Mouse (Mus musculus) hindbrain, postnatal 0 days (tissue): ENCODE measurements at regions not wholly inside any gene's neighbourhood (a gene's known extent, or its start where the extent isn't known, plus 50 kb on each side); places are given as distances from the start of the nearest gene placed in this dataset.

Source experiments
- ATAC-seq: fragments of 200-750 bp; cut with Nextera tagmentation; 2 replicates; pipeline ENCODE4 v1.8.0; 2017; ENCODE audit warnings: mild to moderate bottlenecking, moderate TSS enrichment, moderate library complexity
- DNase-seq: peaks from one replicate; pipeline ENCODE4 v3.0.0-alpha.2; 2015; ENCODE audit warnings: low spot score
- H3K27ac ChIP-seq: fragments of 300-500 bp; sonication (generic); 2 replicates; pipeline ENCODE4 v1.5.1; 2014; ENCODE audit warnings: mild to moderate bottlenecking
- H3K27me3 ChIP-seq: fragments of 300-500 bp; sonication (generic); 2 replicates; pipeline ENCODE4 v1.6.1; 2014; ENCODE audit warnings: low read length, mixed read lengths; ENCODE audit not compliant: insufficient read depth
- H3K36me3 ChIP-seq: fragments of 300-500 bp; sonication (generic); 2 replicates; pipeline ENCODE4 v1.6.1; 2014; ENCODE audit warnings: low read length, mixed read lengths; ENCODE audit not compliant: insufficient read depth
- H3K4me1 ChIP-seq: fragments of 300-500 bp; sonication (generic); 2 replicates; pipeline ENCODE4 v1.6.1; 2014; ENCODE audit warnings: antibody characterized with exemption, low read length, mixed read lengths; ENCODE audit not compliant: insufficient read depth
- H3K4me2 ChIP-seq: fragments of 300-500 bp; sonication (generic); 2 replicates; pipeline ENCODE4 v1.6.1; 2014; ENCODE audit warnings: low read depth, mild to moderate bottlenecking, low read length, moderate library complexity, mixed read lengths
- H3K4me3 ChIP-seq: fragments of 300-500 bp; sonication (generic); 2 replicates; pipeline ENCODE4 v1.5.1; 2014; ENCODE audit warnings: low read length
- H3K9ac ChIP-seq: fragments of 300-500 bp; sonication (generic); replicated peaks from 2 replicates; pipeline ENCODE4 v1.6.1; 2014; ENCODE audit warnings: mild to moderate bottlenecking, low read length, moderate library complexity, mixed read lengths
- H3K9me3 ChIP-seq: fragments of 300-500 bp; sonication (generic); 2 replicates; pipeline ENCODE4 v1.6.1; 2016; ENCODE audit warnings: low read length, mixed read lengths
- CTCF ChIP-seq: IDR thresholded peaks from 2 replicates; pipeline ENCODE4 v1.5.1; 2016; ENCODE audit warnings: antibody characterized with exemption, control low read depth, low read depth
- WGBS: fragments of 180-500 bp; shearing (Covaris S2); extraction: QIAGEN DNeasy Blood & Tissue Kit; methylation state at CpG from one replicate; pipeline ENCODE4 v1.1.7; 2014; 5-methylcytosine and 5-hydroxymethylcytosine counted together

GRCm38 (mm10) chr2:79045508-79045907 is 177.6 kb downstream of the Ube2e3 start:
- no peak for TF ChIP-seq CTCF
- H3K4me2 ChIP-seq: no peak overlapping the region
- no peak overlapping the region for H3K9ac ChIP-seq
- ATAC-seq (no peak), DNase-seq (no peak)
- H3K4me1 ChIP-seq: 0 out of 2 replicates have a peak, but pooled peaks cover 6% of the 10 kb centered on the region
- H3K27me3 ChIP-seq: no peaks in the 10 kb centered on the region
- no peaks in the 10 kb centered on the region for H3K36me3 ChIP-seq
- no peaks in the 10 kb centered on the region for H3K9me3 ChIP-seq
- H3K27ac ChIP-seq: no peak overlapping the region
- 83% methylated on average over 4 of the region's 4 CpGs for WGBS
- H3K4me3 ChIP-seq: no peak overlapping the region

- Histone ChIP-seq H3K4me2 (peak overlapping the region; percentile 41), H3K9ac (0 out of 2 replicates have a peak overlapping the region, but pooled peaks have one; percentile 14), H3K9me3 (no peaks in the 10 kb centered on the region), H3K36me3 (no peaks in the 10 kb centered on the region), H3K4me1 (0 out of 2 replicates have a peak, but pooled peaks cover 6% of the 10 kb centered on the region), H3K27me3 (no peaks in the 10 kb centered on the region), H3K27ac (peak overlapping the region; percentile 78), H3K4me3 (no peak overlapping the region)
- TF ChIP-seq CTCF: no peak
- peak; percentile 78 for DNase-seq
- 9% methylated on average over 7 of the region's 7 CpGs for WGBS
- peak; percentile 95 for ATAC-seq
Observed at GRCm38 (mm10) chr2:79048020-79048419, 180.1 kb downstream of the Ube2e3 start.

GRCm38 (mm10) chr2:79048777-79049537 is 181.0 kb downstream of the Ube2e3 start:
- Histone ChIP-seq H3K4me1 (0 out of 2 replicates have a peak, but pooled peaks cover 6% of the 10 kb centered on the region), H3K27me3 (no peaks in the 10 kb centered on the region), H3K36me3 (no peaks in the 10 kb centered on the region), H3K9ac (no peak overlapping the region), H3K4me3 (no peak overlapping the region), H3K9me3 (no peaks in the 10 kb centered on the region), H3K4me2 (no peak overlapping the region), H3K27ac (no peak overlapping the region)
- 87% methylated on average over 5 of the region's 5 CpGs for WGBS
- DNase-seq (no peak), ATAC-seq (no peak)
- no peak for TF ChIP-seq CTCF

- no peak for ATAC-seq
- Histone ChIP-seq H3K4me2 (no peak overlapping the region), H3K27ac (no peak overlapping the region), H3K4me3 (no peak overlapping the region), H3K27me3 (no peaks in the 10 kb centered on the region), H3K36me3 (no peaks in the 10 kb centered on the region), H3K9me3 (no peaks in the 10 kb centered on the region), H3K9ac (no peak overlapping the region), H3K4me1 (0 out of 2 replicates have a peak, but pooled peaks cover 6% of the 10 kb centered on the region)
- WGBS: 90% methylated on average over 1 of the region's 1 CpGs
- no peak for TF ChIP-seq CTCF
- DNase-seq: no peak
Observed at GRCm38 (mm10) chr2:79050495-79051046, 182.6 kb downstream of the Ube2e3 start.

- DNase-seq (no peak), ATAC-seq (no peak)
- no peak overlapping the region for H3K9ac ChIP-seq
- no peaks in the 10 kb centered on the region for H3K27me3 ChIP-seq
- no peaks in the 10 kb centered on the region for H3K36me3 ChIP-seq
- H3K4me2 ChIP-seq: no peak overlapping the region
- 0 out of 2 replicates have a peak, but pooled peaks cover 6% of the 10 kb centered on the region for H3K4me1 ChIP-seq
- no peaks in the 10 kb centered on the region for H3K9me3 ChIP-seq
- no peak overlapping the region for H3K27ac ChIP-seq
- 66% methylated on average over 1 of the region's 1 CpGs for WGBS
- TF ChIP-seq CTCF: no peak
- no peak overlapping the region for H3K4me3 ChIP-seq
Observed at GRCm38 (mm10) chr2:79052226-79052625, 184.3 kb downstream of the Ube2e3 start.

- no peak for TF ChIP-seq CTCF
- Histone ChIP-seq H3K9ac (no peak overlapping the region), H3K4me3 (no peak overlapping the region), H3K4me2 (no peak overlapping the region), H3K27me3 (no peaks in the 10 kb centered on the region), H3K27ac (no peak overlapping the region), H3K36me3 (no peaks in the 10 kb centered on the region), H3K9me3 (no peaks in the 10 kb centered on the region), H3K4me1 (no peaks in the 10 kb centered on the region)
- ATAC-seq: no peak
- WGBS: 85% methylated on average over 2 of the region's 2 CpGs
- DNase-seq: no peak
Observed at GRCm38 (mm10) chr2:79056138-79056537, 188.2 kb downstream of the Ube2e3 start.
